Mouse (Mus musculus) left cerebral cortex, postnatal 14 days (tissue): ENCODE data around the gene Gpatch11. TPM values are rescaled to one million over a fixed set of nuclear protein-coding genes. Genes with fewer than 3 reads are reported as not detected.
"Not testable (repeated sequence)": the region's sequence is repeated elsewhere in the genome, so short reads cannot be mapped to it uniquely, and the experiment has no call there.

Source experiments
- DNase-seq, 2 experiments: peaks; one replicate each; pipeline ENCODE4 v3.0.0; 2021 to 2022; ENCODE audit warnings: low spot score in 2 of 2, mixed read lengths in 1 of 2
- intact Hi-C: fragments of 180-260 bp; cut with DNase I; formaldehyde crosslinking; loops from one replicate; pipeline ENCODE4 v1.15.1; 2025
- long read RNA-seq, 2 experiments: library from polyadenylated mRNA; stranded (forward); transcript quantifications; one replicate each; pipeline ENCODE4 v2.0.0; 2021
- total RNA-seq, 2 experiments: library from RNA; stranded (reverse); gene quantifications; 2 replicates each; pipeline ENCODE4 v1.2.3; 2021

Gpatch11 gene
- 10 to 100 TPM; 31.5 to 31.9 TPM for total RNA-seq
- long read RNA-seq, experiment 1, full-length matches to known transcripts, result 13 of 19 reads
- long read RNA-seq, experiment 1, partial matches to known transcripts, result 1 of 19 reads
- long read RNA-seq, experiment 1, other reads (novel, unspliced or antisense), result 5 of 19 reads
- long read RNA-seq, experiment 2, full-length matches to known transcripts, result 9 of 15 reads
- long read RNA-seq, experiment 2, partial matches to known transcripts, result 0 of 15 reads
- long read RNA-seq, experiment 2, other reads (novel, unspliced or antisense), result 6 of 15 reads

- intact Hi-C loops, result loop anchor here (5.0 kb wide), 1 partner anchor 102 kb away; the partner anchor contains the start of genes Cebpz and Ndufaf7
- DNase-seq, result peak; percentile 98 to 99
Measured at GRCm38 (mm10) chr17:78834856-78835835, at the start of gene Gpatch11, which contains the start of gene Heatr5b. TSS of gene Gpatch11 (plus strand) at chr17:78835567. TSS of gene Heatr5b (minus strand) at chr17:78835364.

- DNase-seq, intact Hi-C loops: not testable (repeated sequence)
Measured at GRCm38 (mm10) chr17:78788273-78788672, 47.1 kb upstream of the Gpatch11 start.

GRCm38 (mm10) chr17:78791068-78791689 lies 44.2 kb upstream of the Gpatch11 start:
- intact Hi-C loops, result no loop called here
- DNase-seq, result no peak

- intact Hi-C loops, result no loop called here
- no peak for DNase-seq
Measured at GRCm38 (mm10) chr17:78791690-78792070, 43.7 kb upstream of the Gpatch11 start.

GRCm38 (mm10) chr17:78792122-78792521 lies 43.2 kb upstream of the Gpatch11 start:
- intact Hi-C loops, result no loop called here
- DNase-seq, result no peak

- intact Hi-C loops, result no loop called here
- DNase-seq, result no peak
Measured at GRCm38 (mm10) chr17:78794390-78794789, 41.0 kb upstream of the Gpatch11 start.

GRCm38 (mm10) chr17:78797222-78797621 lies 38.1 kb upstream of the Gpatch11 start:
- DNase-seq, result no peak
- intact Hi-C loops, result no loop called here

GRCm38 (mm10) chr17:78809019-78809418 lies 26.3 kb upstream of the Gpatch11 start:
- no peak for DNase-seq
- intact Hi-C loops, result no loop called here

GRCm38 (mm10) chr17:78809582-78809981 lies 25.8 kb upstream of the Gpatch11 start:
- no peak for DNase-seq
- intact Hi-C loops, result no loop called here

- intact Hi-C loops, result loop anchor here (10.0 kb wide), 1 partner anchor 1030 kb away; no protein-coding TSS in a partner anchor
- DNase-seq, result no peak
Measured at GRCm38 (mm10) chr17:78824346-78824745, 11.0 kb upstream of the Gpatch11 start.

- intact Hi-C loops, result loop anchor here (5.0 kb wide), 1 partner anchor 101 kb away; the partner anchor contains the start of genes Cebpz and Ndufaf7
Measured at GRCm38 (mm10) chr17:78836056-78836455, 689 bp downstream of the Gpatch11 start.

GRCm38 (mm10) chr17:78842271-78842928 lies 7.0 kb downstream of the Gpatch11 start:
- intact Hi-C loops, result loop anchor here (5.0 kb wide), 1 partner anchor 80 kb away; no protein-coding TSS in a partner anchor

More at GRCm38 (mm10) chr17:78836056-78836455, 689 bp downstream of the Gpatch11 start:
- no peak for DNase-seq

GRCm38 (mm10) chr17:78856243-78856642 lies 20.9 kb downstream of the Gpatch11 start:
- no peak for DNase-seq
- intact Hi-C loops, result no loop called here

More at GRCm38 (mm10) chr17:78842271-78842928, 7.0 kb downstream of the Gpatch11 start:
- DNase-seq, result no peak

GRCm38 (mm10) chr17:78873886-78874285 lies 38.5 kb downstream of the Gpatch11 start:
- no peak for DNase-seq
- intact Hi-C loops, result no loop called here

- intact Hi-C loops, result no loop called here
Measured at GRCm38 (mm10) chr17:78881878-78882304, 46.5 kb downstream of the Gpatch11 start.

GRCm38 (mm10) chr17:78882401-78883112 lies 47.2 kb downstream of the Gpatch11 start, which contains the start of gene Eif2ak2:
TSS of gene Eif2ak2 (minus strand) at chr17:78882573.
- DNase-seq, result peak; percentile 35 to 47
- intact Hi-C loops, result no loop called here

More at GRCm38 (mm10) chr17:78881878-78882304, 46.5 kb downstream of the Gpatch11 start:
- peak in 1 of 2 experiments; percentile 6 for DNase-seq

GRCm38 (mm10) chr17:78883291-78883690 lies 47.9 kb downstream of the Gpatch11 start:
- no peak for DNase-seq
- intact Hi-C loops, result no loop called here
